Mouse (Mus musculus) ES-E14 (cell line): ENCODE results near the gene Tmem151a.

Source experiments
- HCFC1 ChIP-seq: IDR thresholded peaks from 2 replicates; pipeline ENCODE4 v1.6.1; 2012; ENCODE audit warnings: low read length, inconsistent platforms, borderline replicate concordance; ENCODE audit not compliant: insufficient read depth
- MAFK ChIP-seq: IDR thresholded peaks from 2 replicates; pipeline ENCODE4 v1.6.1; 2014; ENCODE audit warnings: mild to moderate bottlenecking, low read depth, low read length, inconsistent platforms; ENCODE audit not compliant: insufficient read depth

- no peak for TF ChIP-seq MAFK
- TF ChIP-seq HCFC1 = peak; percentile 65; the same call in 1 of the 2 replicates
Measured at GRCm38 (mm10) chr19:5087884-5088728, 2.8 kb upstream of the Tmem151a start, which contains the start of gene Yif1a.
